Mouse (Mus musculus) limb, embryonic 10.5 days (tissue): ENCODE data around the gene Usp20. TPM values are rescaled to one million over a fixed set of nuclear protein-coding genes. Genes with fewer than 3 reads are reported as not detected.

Experiments used
- DNase-seq: peaks from one replicate; pipeline ENCODE4 v3.0.0-alpha.2; 2017; ENCODE audit warnings: low spot score
- H3K27ac ChIP-seq: fragments of 300-500 bp; sonication (generic); 2 replicates; pipeline ENCODE4 v1.5.1; 2016; ENCODE audit warnings: mild to moderate bottlenecking
- H3K27me3 ChIP-seq: fragments of 300-500 bp; sonication (generic); 2 replicates; pipeline ENCODE4 v1.6.1; 2016; ENCODE audit warnings: low read depth, mild to moderate bottlenecking; ENCODE audit not compliant: poor library complexity, severe bottlenecking
- H3K36me3 ChIP-seq: fragments of 300-500 bp; sonication (generic); 2 replicates; pipeline ENCODE4 v1.6.1; 2016; ENCODE audit warnings: mild to moderate bottlenecking, moderate library complexity
- H3K4me1 ChIP-seq: fragments of 300-500 bp; sonication (generic); 2 replicates; pipeline ENCODE4 v1.6.1; 2016
- H3K4me3 ChIP-seq: fragments of 300-500 bp; sonication (generic); 2 replicates; pipeline ENCODE4 v1.5.1; 2016; ENCODE audit warnings: mild to moderate bottlenecking, moderate library complexity
- H3K9me3 ChIP-seq: fragments of 300-500 bp; sonication (generic); replicated peaks from 2 replicates; pipeline ENCODE4 v1.6.1; 2016; ENCODE audit warnings: mild to moderate bottlenecking
- WGBS: fragments of 180-500 bp; shearing (Covaris S2); methylation state at CpG from one replicate; pipeline ENCODE4 v1.1.7; 2016; 5-methylcytosine and 5-hydroxymethylcytosine counted together
- polyA plus RNA-seq: library from polyadenylated mRNA; unstranded; fragments of >200 nt; fragmentation: Nextera tagmentation; extraction: Ambion mirVana; gene quantifications from 2 replicates; pipeline ENCODE4 v1.2.1, GENCODE M21; 2016

Gene Usp20
- polyA plus RNA-seq, 1 experiment from 2014 or later = 18.1 TPM

DNA sequence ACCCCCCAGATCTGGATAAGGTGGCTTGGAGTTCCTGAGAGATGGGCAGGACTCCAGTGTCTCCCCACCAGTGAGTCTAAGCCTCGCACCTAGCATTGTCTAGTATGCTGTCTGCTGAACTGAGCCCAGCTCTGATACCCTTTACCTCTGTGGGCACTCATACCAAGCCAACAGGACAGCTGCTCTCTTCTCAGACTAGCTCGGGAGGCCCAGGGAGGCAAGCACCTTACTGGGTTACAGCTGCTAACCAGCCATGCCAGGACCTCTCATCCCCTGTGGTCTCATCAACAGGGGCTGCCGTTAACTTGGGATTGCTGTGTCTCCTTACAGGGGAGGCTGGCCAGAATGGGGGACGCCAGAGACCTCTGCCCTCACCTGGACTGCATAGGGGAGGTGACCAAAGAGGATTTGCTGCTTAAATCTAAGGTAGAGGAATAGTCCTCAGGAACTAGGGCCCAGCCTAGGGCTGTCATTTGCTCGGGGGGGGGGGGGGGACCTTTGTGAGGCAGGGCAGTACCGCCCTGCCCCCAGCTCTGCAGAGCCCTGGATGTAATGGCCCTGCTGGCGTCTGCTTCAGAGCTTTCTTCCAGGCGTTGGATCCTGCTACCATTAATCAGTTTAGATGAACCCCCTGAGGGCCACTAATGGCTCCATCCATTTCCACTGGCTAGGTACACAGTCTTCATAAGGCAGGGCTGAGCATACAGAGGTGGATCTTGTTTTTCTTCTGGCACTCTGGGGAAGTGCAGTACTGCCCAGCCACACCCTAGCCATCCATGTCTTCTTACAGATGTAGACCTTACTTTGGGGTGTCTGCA, 16.6 kb downstream of the Usp20 start:
- Histone ChIP-seq H3K4me1 (peaks cover 16% of the 10 kb centered on the region; the same call in 1 of the 2 replicates), H3K27me3 (no peaks in the 10 kb centered on the region), H3K4me3 (no peak overlapping the region), H3K27ac (no peak overlapping the region), H3K36me3 (peaks cover 15% of the 10 kb centered on the region; the same call in 1 of the 2 replicates), H3K9me3 (no peaks in the 10 kb centered on the region)
- WGBS = 58% methylated on average over 8 of the region's 8 CpGs
- DNase-seq = no peak

GRCm38 (mm10) chr2:31002857-31003256, 20.8 kb downstream of the Usp20 start:
- DNase-seq = no peak
- no peak overlapping the region for H3K4me3 ChIP-seq
- no peaks in the 10 kb centered on the region for H3K27me3 ChIP-seq
- WGBS = 93% methylated on average over 10 of the region's 10 CpGs
- no peak overlapping the region for H3K27ac ChIP-seq
- H3K9me3 ChIP-seq = no peaks in the 10 kb centered on the region
- peaks cover 11% of the 10 kb centered on the region; the same call in 1 of the 2 replicates for H3K4me1 ChIP-seq
- H3K36me3 ChIP-seq = peaks cover 15% of the 10 kb centered on the region

- H3K27ac ChIP-seq = no peak overlapping the region
- H3K4me3 ChIP-seq = no peak overlapping the region
- no peaks in the 10 kb centered on the region for H3K27me3 ChIP-seq
- WGBS = 90% methylated on average over 2 of the region's 2 CpGs
- no peaks in the 10 kb centered on the region for H3K4me1 ChIP-seq
- H3K9me3 ChIP-seq = no peaks in the 10 kb centered on the region
- no peak for DNase-seq
- H3K36me3 ChIP-seq = peaks cover 12% of the 10 kb centered on the region
These were observed 23.4 kb downstream of the Usp20 start for GRCm38 (mm10) chr2:31005453-31005852.

DNA sequence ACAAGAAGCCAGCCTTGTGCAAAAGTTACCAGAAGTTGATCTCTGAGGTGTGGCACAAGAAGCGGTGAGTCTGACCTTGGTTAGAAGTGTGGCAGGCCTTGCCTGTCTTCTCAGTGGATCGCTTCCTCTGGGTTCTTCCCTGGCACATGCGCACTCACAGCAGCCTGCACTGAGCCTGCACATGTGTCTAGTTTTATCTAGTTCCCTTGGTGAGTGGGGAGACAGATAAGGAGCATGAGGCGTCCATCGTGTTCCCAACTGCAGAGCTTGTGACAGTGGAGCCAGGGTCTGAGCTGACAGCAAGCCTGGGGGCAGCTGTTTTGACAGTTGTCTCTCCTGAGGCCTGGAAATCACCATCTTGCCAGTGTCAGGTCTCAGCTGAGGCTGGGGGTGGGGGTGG, 24.4 kb downstream of the Usp20 start:
- Histone ChIP-seq H3K27ac (no peak overlapping the region), H3K27me3 (no peaks in the 10 kb centered on the region), H3K4me1 (no peaks in the 10 kb centered on the region), H3K36me3 (peaks cover 12% of the 10 kb centered on the region), H3K4me3 (no peak overlapping the region), H3K9me3 (no peaks in the 10 kb centered on the region)
- no peak for DNase-seq
- WGBS = 92% methylated on average over 5 of the region's 5 CpGs

GRCm38 (mm10) chr2:31007208-31007607, 25.1 kb downstream of the Usp20 start:
- no peaks in the 10 kb centered on the region for H3K27me3 ChIP-seq
- DNase-seq = no peak
- H3K4me3 ChIP-seq = no peak overlapping the region
- peaks cover 12% of the 10 kb centered on the region for H3K36me3 ChIP-seq
- H3K9me3 ChIP-seq = no peaks in the 10 kb centered on the region
- no peak overlapping the region for H3K27ac ChIP-seq
- 95% methylated on average over 5 of the region's 5 CpGs for WGBS
- no peaks in the 10 kb centered on the region for H3K4me1 ChIP-seq

GRCm38 (mm10) chr2:31013371-31014120, 31.5 kb downstream of the Usp20 start:
- Histone ChIP-seq H3K36me3 (peaks cover 23% of the 10 kb centered on the region), H3K27ac (no peak overlapping the region), H3K9me3 (no peaks in the 10 kb centered on the region), H3K4me3 (no peak overlapping the region), H3K27me3 (no peaks in the 10 kb centered on the region), H3K4me1 (no peaks in the 10 kb centered on the region)
- no peak for DNase-seq
- 81% methylated on average over 14 of the region's 14 CpGs for WGBS

- 91% methylated on average over 18 of the region's 18 CpGs for WGBS
These were observed 35.7 kb downstream of the Usp20 start for GRCm38 (mm10) chr2:31017625-31018317.

DNA sequence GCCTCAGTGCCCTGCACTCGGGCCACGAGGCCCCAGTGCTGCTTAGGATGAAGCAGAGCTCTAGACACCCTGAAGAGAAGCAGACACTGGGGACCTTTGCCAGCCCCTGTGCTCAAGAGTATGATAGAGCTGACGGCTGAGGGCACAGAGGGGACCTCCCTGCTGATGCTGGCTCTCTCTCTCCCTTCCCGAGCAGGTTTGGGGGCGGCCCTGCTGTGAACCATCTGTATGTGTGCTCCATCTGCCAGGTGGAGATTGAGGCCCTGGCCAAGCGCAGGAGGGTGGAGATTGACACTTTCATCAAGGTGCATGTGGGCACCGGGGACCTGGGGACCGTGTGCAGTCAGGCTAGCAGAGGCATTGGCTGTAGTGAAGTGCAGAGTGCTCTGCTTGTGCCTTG, 36.4 kb downstream of the Usp20 start:
- Histone ChIP-seq H3K36me3 (peaks cover 45% of the 10 kb centered on the region), H3K4me3 (no peak overlapping the region), H3K4me1 (no peaks in the 10 kb centered on the region), H3K27ac (no peak overlapping the region), H3K9me3 (no peaks in the 10 kb centered on the region), H3K27me3 (no peaks in the 10 kb centered on the region)
- DNase-seq = no peak
- WGBS = 85% methylated on average over 8 of the region's 8 CpGs

More at GRCm38 (mm10) chr2:31017625-31018317, 35.7 kb downstream of the Usp20 start:
- Histone ChIP-seq H3K36me3 (peaks cover 45% of the 10 kb centered on the region), H3K9me3 (no peaks in the 10 kb centered on the region), H3K4me1 (no peaks in the 10 kb centered on the region), H3K4me3 (no peak overlapping the region), H3K27ac (no peak overlapping the region), H3K27me3 (no peaks in the 10 kb centered on the region)
- DNase-seq = no peak

DNA sequence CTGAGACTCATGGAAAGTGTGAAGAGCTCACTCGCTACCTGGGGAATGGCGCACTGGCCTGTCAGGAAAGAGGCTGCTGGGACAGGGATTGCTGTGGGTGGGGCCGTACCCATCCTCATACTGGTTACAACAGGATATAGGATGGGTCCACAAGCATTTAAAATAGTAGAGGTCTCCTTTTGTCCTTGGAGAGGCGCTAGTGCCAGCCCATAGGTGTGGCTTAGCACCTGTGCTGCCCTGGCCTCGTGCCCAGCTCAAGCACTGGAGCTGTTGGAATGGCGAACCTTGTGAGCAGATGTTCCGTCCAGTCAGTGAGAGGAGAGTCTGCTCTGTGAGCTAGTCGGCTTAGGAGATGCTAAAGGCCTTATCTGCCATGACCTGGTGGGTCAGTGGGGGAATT, 36.9 kb downstream of the Usp20 start:
- Histone ChIP-seq H3K4me3 (no peak overlapping the region), H3K27ac (no peak overlapping the region), H3K4me1 (no peaks in the 10 kb centered on the region), H3K36me3 (peaks cover 45% of the 10 kb centered on the region), H3K9me3 (no peaks in the 10 kb centered on the region), H3K27me3 (no peaks in the 10 kb centered on the region)
- DNase-seq = no peak
- WGBS = 88% methylated on average over 8 of the region's 8 CpGs

GRCm38 (mm10) chr2:31020202-31020601, 38.1 kb downstream of the Usp20 start:
- WGBS = 89% methylated on average over 2 of the region's 2 CpGs
- H3K4me1 ChIP-seq = 0 out of 2 replicates have a peak, but pooled peaks cover under 1% of the 10 kb centered on the region
- H3K27ac ChIP-seq = no peak overlapping the region
- no peaks in the 10 kb centered on the region for H3K9me3 ChIP-seq
- DNase-seq = no peak
- peaks cover 45% of the 10 kb centered on the region for H3K36me3 ChIP-seq
- no peaks in the 10 kb centered on the region for H3K27me3 ChIP-seq
- H3K4me3 ChIP-seq = no peak overlapping the region

DNA sequence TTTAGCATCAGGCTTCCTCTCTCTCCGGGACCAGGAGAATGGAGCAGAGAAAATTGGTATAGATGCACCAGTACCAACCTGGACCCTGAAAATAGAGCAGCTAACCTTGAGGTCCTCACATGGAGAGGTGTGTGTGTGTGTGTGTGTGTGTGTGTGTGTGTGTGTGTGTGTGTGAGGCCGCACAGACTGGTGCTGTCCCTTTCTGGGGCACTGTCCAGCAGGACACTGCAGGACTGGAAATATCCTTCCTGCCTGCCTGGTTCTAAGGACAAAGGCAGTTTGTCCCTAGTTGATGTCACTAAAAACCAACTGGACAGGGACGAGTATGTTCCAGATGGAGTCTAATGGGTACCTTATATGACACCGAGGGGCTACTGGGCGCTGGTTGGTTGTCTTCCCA, 41.9 kb downstream of the Usp20 start:
- 77% methylated on average over 5 of the region's 5 CpGs for WGBS
- Histone ChIP-seq H3K9me3 (no peaks in the 10 kb centered on the region), H3K27me3 (no peaks in the 10 kb centered on the region), H3K4me1 (peaks cover 9% of the 10 kb centered on the region), H3K27ac (no peak overlapping the region), H3K4me3 (no peak overlapping the region), H3K36me3 (peaks cover 35% of the 10 kb centered on the region)
- DNase-seq = no peak

GRCm38 (mm10) chr2:31024618-31025370, 42.7 kb downstream of the Usp20 start:
- Histone ChIP-seq H3K27me3 (no peaks in the 10 kb centered on the region), H3K9me3 (no peaks in the 10 kb centered on the region), H3K36me3 (peaks cover 33% of the 10 kb centered on the region), H3K27ac (no peak overlapping the region), H3K4me3 (no peak overlapping the region), H3K4me1 (peaks cover 9% of the 10 kb centered on the region)
- peak; percentile 68 for DNase-seq
- 31% methylated on average over 5 of the region's 5 CpGs for WGBS
